Mouse (Mus musculus) right cerebral cortex, postnatal 36 days (tissue): ENCODE results near the gene Mesp2.

Experiments used
- DNase-seq, 2 experiments: peaks; one replicate each; pipeline ENCODE4 v3.0.0; 2022; ENCODE audit warnings: low spot score in 2 of 2, mixed read lengths in 1 of 2

Gene Mesp2

DNA sequence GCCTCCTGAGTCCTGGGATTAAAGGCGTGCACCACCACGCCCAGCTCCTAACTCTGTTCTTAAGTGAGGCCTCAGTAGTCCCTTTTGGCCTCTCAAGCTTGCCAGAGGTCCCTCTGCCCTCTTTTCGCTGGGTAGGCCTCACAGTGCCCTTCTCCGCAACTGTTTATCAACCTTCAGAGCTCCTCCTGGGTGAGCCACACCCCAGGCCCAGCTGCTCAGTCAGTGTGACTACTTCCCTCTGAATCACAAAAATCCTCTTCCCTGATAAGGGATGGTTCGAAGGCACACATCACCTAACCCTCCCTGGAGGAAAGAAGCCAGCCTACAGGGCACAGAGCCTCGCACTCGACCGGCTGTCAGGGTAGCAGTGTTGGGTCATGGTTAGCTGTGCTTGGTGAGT is 51.3 kb downstream of the Mesp2 start:
- DNase-seq = no peak
